Mouse (Mus musculus): ENCODE results near the gene Wasl.
A peak's percentile ranks its signal among the peaks of the same experiment; 100 is the strongest.

The Wasl gene

GRCm38 (mm10) chr6:24664867-24665458, at the start of gene Wasl:
Gene Wasl (minus strand): TSS chr6:24665009.
- peak; percentile 92 for DNase-seq (ENCODE audit: low spot score)

GRCm38 (mm10) chr6:24707499-24707898, 42.7 kb upstream of the Wasl start:
- DNase-seq (ENCODE audit: low spot score), result no peak

- DNase-seq (ENCODE audit: low spot score), result no peak
Observed at GRCm38 (mm10) chr6:24707090-24707489, 42.3 kb upstream of the Wasl start.

GRCm38 (mm10) chr6:24697216-24697615, 32.4 kb upstream of the Wasl start:
- DNase-seq (ENCODE audit: low spot score), result no peak

GRCm38 (mm10) chr6:24696117-24696516, 31.3 kb upstream of the Wasl start:
- DNase-seq (ENCODE audit: low spot score), result no peak

GRCm38 (mm10) chr6:24694455-24695410, 29.9 kb upstream of the Wasl start:
- DNase-seq (ENCODE audit: low spot score), result no peak

- no peak for DNase-seq (ENCODE audit: low spot score)
Observed at GRCm38 (mm10) chr6:24687871-24688270, 23.1 kb upstream of the Wasl start.

- DNase-seq (ENCODE audit: low spot score), result no peak
Observed at GRCm38 (mm10) chr6:24683113-24683512, 18.3 kb upstream of the Wasl start.

- no peak for DNase-seq (ENCODE audit: low spot score)
Observed at GRCm38 (mm10) chr6:24667829-24668228, 3.0 kb upstream of the Wasl start.

GRCm38 (mm10) chr6:24666248-24666647, 1.4 kb upstream of the Wasl start:
- no peak for DNase-seq (ENCODE audit: low spot score)

GRCm38 (mm10) chr6:24664133-24664866, 509 bp downstream of the Wasl start:
- no peak for DNase-seq (ENCODE audit: low spot score)

GRCm38 (mm10) chr6:24663196-24664132, 1.3 kb downstream of the Wasl start:
- DNase-seq (ENCODE audit: low spot score), result no peak

- no peak for DNase-seq (ENCODE audit: low spot score)
Observed at GRCm38 (mm10) chr6:24662483-24662882, 2.3 kb downstream of the Wasl start.

GRCm38 (mm10) chr6:24661879-24662278, 2.9 kb downstream of the Wasl start:
- no peak for DNase-seq (ENCODE audit: low spot score)

GRCm38 (mm10) chr6:24657647-24658387, 7.0 kb downstream of the Wasl start:
- no peak for DNase-seq (ENCODE audit: low spot score)

- no peak for DNase-seq (ENCODE audit: low spot score)
Observed at GRCm38 (mm10) chr6:24656094-24656493, 8.7 kb downstream of the Wasl start.

- no peak for DNase-seq (ENCODE audit: low spot score)
Observed at GRCm38 (mm10) chr6:24651538-24651937, 13.3 kb downstream of the Wasl start.

GRCm38 (mm10) chr6:24650719-24651118, 14.1 kb downstream of the Wasl start:
- no peak for DNase-seq (ENCODE audit: low spot score)

GRCm38 (mm10) chr6:24648403-24648802, 16.4 kb downstream of the Wasl start:
- DNase-seq (ENCODE audit: low spot score), result no peak

GRCm38 (mm10) chr6:24647103-24647691, 17.6 kb downstream of the Wasl start:
- no peak for DNase-seq (ENCODE audit: low spot score)
